Mouse (Mus musculus): ENCODE results near the gene Gpr63. TPM values are rescaled to one million over a fixed set of nuclear protein-coding genes. Genes with fewer than 3 reads are reported as not detected.
"Not testable (repeated sequence)": the region's sequence is repeated elsewhere in the genome, so short reads cannot be mapped to it uniquely, and the experiment has no call there.

Gpr63 gene
- total and polyA plus RNA-seq, 3 experiments: not detected

- not testable (repeated sequence) for DNase-seq (ENCODE audit: extremely low read depth)
Measured at GRCm38 (mm10) chr4:25055541-25055940, 89.3 kb downstream of the Gpr63 start.

More at GRCm38 (mm10) chr4:25055541-25055940, 89.3 kb downstream of the Gpr63 start:
- H3K79me2 ChIP-seq (replicated peaks; ENCODE audit: control insufficient read depth, extremely low read depth, insufficient read depth, poor library complexity, severe bottlenecking); H3K27me3 ChIP-seq (replicated peaks); H3K4me2 ChIP-seq (ENCODE audit: insufficient read depth, low read depth, poor library complexity, severe bottlenecking); H3K27ac ChIP-seq (ENCODE audit: insufficient read depth, low read depth); H3K9me3 ChIP-seq (replicated peaks; ENCODE audit: low read length); H3K9ac ChIP-seq (ENCODE audit: insufficient read depth, low read depth); in situ Hi-C loops (cut with MboI; ENCODE audit: low pct_ligation_motif_present, low pct_unique_long_range_greater_than_20kb, low sequenced_read_pairs); dilution Hi-C loops (cut with MboI; ENCODE audit: extremely low pct_ligation_motif_present, extremely low pct_unique_long_range_greater_than_20kb, low sequenced_read_pairs); H3K36me3 ChIP-seq (replicated peaks in 1 of 2; ENCODE audit: control insufficient read depth in 1 of 2, insufficient read depth in 1 of 2, low read length in 1 of 2); H3K4me1 ChIP-seq (ENCODE audit: control insufficient read depth in 1 of 2, insufficient read depth in 2 of 2); H3K4me3 ChIP-seq (replicated peaks in 1 of 3; ENCODE audit: low read depth in 2 of 3, low read length in 2 of 3, poor library complexity in 1 of 3): not testable (repeated sequence)
- peak in 1 of 2 experiments; percentile 23; a peak in 2 of 4 replicates for TF ChIP-seq CTCF (conservative IDR thresholded peaks at IDR 0.05 in 1 of 2, IDR thresholded peaks at IDR 0.05 in 1 of 2; ENCODE audit: low read depth in 2 of 2, low read length in 2 of 2)

Other genes starting within 250 kb of the Gpr63 start
- 0.38 and 0.55 TPM in 2 replicates for gene Klhl32, start 115.3 kb upstream of the Gpr63 start, total RNA-seq (2012; rRNA removed)
- 0.60 and 0.85 TPM in 2 replicates for gene Klhl32, start 115.3 kb upstream of the Gpr63 start, total RNA-seq (2014; rRNA removed)
- gene Klhl32, start 115.3 kb upstream of the Gpr63 start, polyA plus RNA-seq (2012; ENCODE audit: insufficient read length, low read depth): 0.87 and 1.1 TPM in 2 replicates
- 13.9 and 24.0 TPM in 2 replicates for gene Ndufaf4, start 68.3 kb upstream of the Gpr63 start, total RNA-seq (2012; rRNA removed)
- 46.2 and 56.2 TPM in 2 replicates for gene Ndufaf4, start 68.3 kb upstream of the Gpr63 start, total RNA-seq (2014; rRNA removed)
- gene Ndufaf4, start 68.3 kb upstream of the Gpr63 start, polyA plus RNA-seq (2012; ENCODE audit: insufficient read length, low read depth): 53.1 and 54.1 TPM in 2 replicates

All from CH12.LX (cell line).